Mouse (Mus musculus): ENCODE data around the gene Olfr741.

GRCm38 (mm10) chr14:50445245-50445644, 27.3 kb upstream of the Olfr741 start, which contains the start of gene Olfr740:
- no peak for TF ChIP-seq GATA1 (IDR thresholded peaks at IDR 0.05; ENCODE audit: borderline replicate concordance, low read length)
- no peak for TF ChIP-seq FLI1 (IDR thresholded peaks at IDR 0.05; ENCODE audit: low read length)

Data from megakaryocyte, embryonic 14.5 days (primary cell).